Mouse (Mus musculus): ENCODE data around the gene Mgarp. TPM values are rescaled to one million over a fixed set of nuclear protein-coding genes. Genes with fewer than 3 reads are reported as not detected.
A peak's percentile ranks its signal among the peaks of the same experiment; 100 is the strongest.

The Mgarp gene
- polyA plus RNA-seq, 1 experiment from 2014 or later, result 1.6 TPM

- Histone ChIP-seq H3K4me1 (ENCODE audit: control insufficient read depth, insufficient read depth, low read length) (0 out of 2 replicates have a peak, but pooled peaks cover 3% of the 10 kb centered on the region), H3K36me3 (ENCODE audit: control insufficient read depth, insufficient read depth, low read length) (no peaks in the 10 kb centered on the region), H3K9me3 (ENCODE audit: control insufficient read depth, low read length) (no peaks in the 10 kb centered on the region), H3K9ac (ENCODE audit: low read depth, low read length) (no peak overlapping the region), H3K4me3 (ENCODE audit: low read length) (no peak overlapping the region), H3K27ac (ENCODE audit: low read depth, low read length) (0 out of 2 replicates have a peak overlapping the region, but pooled peaks have one; percentile 11), H3K4me2 (replicated peaks; ENCODE audit: low read depth, low read length) (no peak overlapping the region), H3K27me3 (ENCODE audit: control insufficient read depth, insufficient read depth, low read length) (no peaks in the 10 kb centered on the region)
- no peak for ATAC-seq (ENCODE audit: low FRiP score, low TSS enrichment)
- 66% methylated on average over 5 of the region's 5 CpGs for WGBS
These were observed 16.5 kb downstream of the Mgarp start for GRCm38 (mm10) chr3:51379786-51380659.

- Histone ChIP-seq H3K27ac (ENCODE audit: low read depth, low read length) (no peak overlapping the region), H3K36me3 (ENCODE audit: control insufficient read depth, insufficient read depth, low read length) (no peaks in the 10 kb centered on the region), H3K27me3 (ENCODE audit: control insufficient read depth, insufficient read depth, low read length) (no peaks in the 10 kb centered on the region), H3K4me2 (replicated peaks; ENCODE audit: low read depth, low read length) (peak overlapping the region; percentile 45), H3K9ac (ENCODE audit: low read depth, low read length) (0 out of 2 replicates have a peak overlapping the region, but pooled peaks have one; percentile 46), H3K9me3 (ENCODE audit: control insufficient read depth, low read length) (no peaks in the 10 kb centered on the region), H3K4me1 (ENCODE audit: control insufficient read depth, insufficient read depth, low read length) (0 out of 2 replicates have a peak, but pooled peaks cover 3% of the 10 kb centered on the region), H3K4me3 (ENCODE audit: low read length) (peak overlapping the region; percentile 30)
- 90% methylated on average over 3 of the region's 3 CpGs for WGBS
- no peak for ATAC-seq (ENCODE audit: low FRiP score, low TSS enrichment)
These were observed 17.9 kb downstream of the Mgarp start for GRCm38 (mm10) chr3:51378665-51378946.

DNA sequence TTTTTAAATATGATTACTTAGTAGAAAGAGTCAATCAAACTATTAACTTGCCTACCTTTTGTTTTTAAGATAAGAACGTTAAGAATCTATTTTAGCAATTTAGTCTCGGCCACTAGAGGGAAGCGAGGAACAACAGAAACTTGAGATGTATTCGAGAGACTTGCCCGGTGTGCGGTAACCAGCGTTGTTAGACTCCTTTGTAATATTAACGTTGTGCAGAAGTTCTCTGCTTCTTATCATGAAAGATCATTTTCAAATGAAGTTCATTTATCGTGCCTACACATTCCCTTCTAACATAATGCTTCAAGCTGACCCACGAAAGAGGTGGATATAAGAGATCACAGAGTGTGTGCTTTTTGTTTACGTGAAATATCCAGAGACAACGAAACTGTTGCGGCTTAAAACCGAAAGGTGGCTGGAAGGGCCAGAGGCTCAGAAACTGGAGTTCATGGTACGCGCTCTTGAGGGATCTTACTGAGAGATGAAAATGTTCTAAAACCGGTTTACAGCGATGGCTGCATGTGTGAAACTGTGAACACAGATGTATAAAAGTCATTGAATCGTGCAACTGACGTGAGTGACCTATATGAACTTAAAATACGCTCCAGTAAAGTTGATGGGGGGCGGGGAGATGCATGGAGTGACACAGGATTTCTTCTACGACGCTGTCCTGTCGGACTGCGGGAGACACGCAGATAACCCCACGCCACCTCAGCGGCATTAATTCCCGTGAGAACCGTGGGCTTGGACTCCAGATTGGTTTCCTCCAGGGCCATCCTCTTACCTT is 18.5 kb downstream of the Mgarp start:
- 41% methylated on average over 31 of the region's 31 CpGs for WGBS

DNA sequence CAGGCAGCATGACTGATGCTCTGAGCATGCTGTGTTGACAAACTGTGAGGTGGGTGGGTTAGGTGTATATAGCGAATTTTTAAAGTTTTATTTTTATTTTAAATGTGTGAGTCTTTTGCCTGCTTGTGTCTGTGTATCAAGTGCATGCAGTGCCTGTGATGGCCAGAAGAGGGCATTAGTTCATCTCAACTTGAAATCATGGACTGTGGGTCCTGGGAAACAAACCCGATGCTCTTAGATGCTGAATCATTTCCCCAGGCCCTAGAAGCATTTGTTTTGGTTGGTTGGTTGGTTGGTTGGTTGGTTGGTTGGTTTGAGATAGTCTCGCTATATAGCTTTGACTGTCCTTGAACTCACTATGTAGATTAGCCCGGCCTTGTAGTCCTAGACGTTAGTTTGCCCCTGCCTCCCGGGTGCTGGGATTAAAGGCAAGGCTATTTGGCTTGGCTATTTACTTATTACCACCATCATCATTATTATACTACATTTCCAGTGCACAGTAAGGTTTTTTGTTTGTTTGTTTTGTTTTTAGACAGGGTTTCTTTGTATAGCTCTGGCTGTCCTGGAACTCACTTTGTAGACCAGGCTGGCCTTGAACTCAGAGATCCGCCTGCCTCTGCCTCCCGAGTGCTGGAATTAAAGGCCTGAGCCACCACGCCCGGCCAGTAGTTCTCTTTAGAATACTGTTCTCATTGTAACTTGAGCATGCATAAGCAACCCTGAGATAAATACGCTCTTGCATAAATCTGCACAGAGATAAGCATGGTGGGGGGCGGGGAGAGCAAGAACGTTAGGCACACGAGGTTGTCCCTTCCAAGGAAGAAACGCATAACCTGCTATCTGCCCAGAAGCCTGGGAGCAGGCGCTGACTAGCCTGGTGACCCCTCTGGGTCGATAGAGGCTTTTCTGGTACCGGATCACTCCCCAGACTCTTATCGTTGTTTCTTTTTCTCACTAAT is 21.0 kb downstream of the Mgarp start:
- no peak for ATAC-seq (ENCODE audit: low FRiP score, low TSS enrichment)
- Histone ChIP-seq H3K4me1 (ENCODE audit: control insufficient read depth, insufficient read depth, low read length) (0 out of 2 replicates have a peak, but pooled peaks cover 3% of the 10 kb centered on the region), H3K4me2 (replicated peaks; ENCODE audit: low read depth, low read length) (no peak overlapping the region), H3K27ac (ENCODE audit: low read depth, low read length) (no peak overlapping the region), H3K4me3 (ENCODE audit: low read length) (no peak overlapping the region), H3K9ac (ENCODE audit: low read depth, low read length) (no peak overlapping the region), H3K9me3 (ENCODE audit: control insufficient read depth, low read length) (no peaks in the 10 kb centered on the region), H3K27me3 (ENCODE audit: control insufficient read depth, insufficient read depth, low read length) (no peaks in the 10 kb centered on the region), H3K36me3 (ENCODE audit: control insufficient read depth, insufficient read depth, low read length) (no peaks in the 10 kb centered on the region)
- WGBS, result 82% methylated on average over 19 of the region's 19 CpGs

More for the DNA sequence above, 18.5 kb downstream of the Mgarp start:
- Histone ChIP-seq H3K4me3 (ENCODE audit: low read length) (peak overlapping the region; percentile 30), H3K27ac (ENCODE audit: low read depth, low read length) (no peak overlapping the region), H3K9ac (ENCODE audit: low read depth, low read length) (peak overlapping the region; percentile 46), H3K27me3 (ENCODE audit: control insufficient read depth, insufficient read depth, low read length) (no peaks in the 10 kb centered on the region), H3K4me2 (replicated peaks; ENCODE audit: low read depth, low read length) (peak overlapping the region; percentile 45), H3K4me1 (ENCODE audit: control insufficient read depth, insufficient read depth, low read length) (0 out of 2 replicates have a peak, but pooled peaks cover 3% of the 10 kb centered on the region), H3K9me3 (ENCODE audit: control insufficient read depth, low read length) (no peaks in the 10 kb centered on the region), H3K36me3 (ENCODE audit: control insufficient read depth, insufficient read depth, low read length) (no peaks in the 10 kb centered on the region)
- 0 out of 2 replicates have a peak, but pooled peaks have one; percentile 60 for ATAC-seq (ENCODE audit: low FRiP score, low TSS enrichment)

DNA sequence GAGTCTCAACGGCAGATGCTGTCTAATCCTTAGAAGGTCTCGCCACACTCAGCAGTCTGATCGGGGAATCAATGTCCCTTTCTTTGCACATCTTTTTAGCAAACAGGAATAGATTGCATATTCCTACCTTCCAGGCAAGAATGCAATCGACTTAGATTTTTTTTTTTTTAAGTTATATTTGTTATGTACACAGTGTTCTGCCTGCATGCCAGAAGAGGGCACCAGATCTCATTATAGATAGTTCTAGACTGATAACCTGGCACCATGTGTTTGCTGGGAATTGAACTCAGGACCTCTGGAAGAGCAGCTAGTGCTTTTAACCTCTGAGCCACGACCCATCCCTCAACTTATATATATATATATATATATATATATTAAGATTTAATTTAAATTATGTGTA is 23.0 kb downstream of the Mgarp start:
- H3K4me3 ChIP-seq (ENCODE audit: low read length), result no peak overlapping the region
- no peak overlapping the region for H3K4me2 ChIP-seq (replicated peaks; ENCODE audit: low read depth, low read length)
- no peaks in the 10 kb centered on the region for H3K9me3 ChIP-seq (ENCODE audit: control insufficient read depth, low read length)
- no peaks in the 10 kb centered on the region for H3K27me3 ChIP-seq (ENCODE audit: control insufficient read depth, insufficient read depth, low read length)
- H3K27ac ChIP-seq (ENCODE audit: low read depth, low read length), result no peak overlapping the region
- H3K36me3 ChIP-seq (ENCODE audit: control insufficient read depth, insufficient read depth, low read length), result no peaks in the 10 kb centered on the region
- ATAC-seq (ENCODE audit: low FRiP score, low TSS enrichment), result no peak
- WGBS, result 79% methylated on average over 5 of the region's 5 CpGs
- no peak overlapping the region for H3K9ac ChIP-seq (ENCODE audit: low read depth, low read length)
- 0 out of 2 replicates have a peak, but pooled peaks cover 3% of the 10 kb centered on the region for H3K4me1 ChIP-seq (ENCODE audit: control insufficient read depth, insufficient read depth, low read length)

GRCm38 (mm10) chr3:51372883-51373282 is 23.7 kb downstream of the Mgarp start:
- 45% methylated on average over 5 of the region's 5 CpGs for WGBS
- H3K4me1 ChIP-seq (ENCODE audit: control insufficient read depth, insufficient read depth, low read length), result no peaks in the 10 kb centered on the region
- no peak for ATAC-seq (ENCODE audit: low FRiP score, low TSS enrichment)
- no peaks in the 10 kb centered on the region for H3K27me3 ChIP-seq (ENCODE audit: control insufficient read depth, insufficient read depth, low read length)
- H3K36me3 ChIP-seq (ENCODE audit: control insufficient read depth, insufficient read depth, low read length), result no peaks in the 10 kb centered on the region
- H3K4me2 ChIP-seq (replicated peaks; ENCODE audit: low read depth, low read length), result no peak overlapping the region
- H3K4me3 ChIP-seq (ENCODE audit: low read length), result no peak overlapping the region
- no peaks in the 10 kb centered on the region for H3K9me3 ChIP-seq (ENCODE audit: control insufficient read depth, low read length)
- no peak overlapping the region for H3K27ac ChIP-seq (ENCODE audit: low read depth, low read length)
- no peak overlapping the region for H3K9ac ChIP-seq (ENCODE audit: low read depth, low read length)

- Histone ChIP-seq H3K9me3 (ENCODE audit: control insufficient read depth, low read length) (no peaks in the 10 kb centered on the region), H3K36me3 (ENCODE audit: control insufficient read depth, insufficient read depth, low read length) (no peaks in the 10 kb centered on the region), H3K4me3 (ENCODE audit: low read length) (no peak overlapping the region), H3K9ac (ENCODE audit: low read depth, low read length) (no peak overlapping the region), H3K27ac (ENCODE audit: low read depth, low read length) (no peak overlapping the region), H3K4me1 (ENCODE audit: control insufficient read depth, insufficient read depth, low read length) (no peaks in the 10 kb centered on the region), H3K4me2 (replicated peaks; ENCODE audit: low read depth, low read length) (no peak overlapping the region), H3K27me3 (ENCODE audit: control insufficient read depth, insufficient read depth, low read length) (no peaks in the 10 kb centered on the region)
- ATAC-seq (ENCODE audit: low FRiP score, low TSS enrichment), result no peak
- 77% methylated on average over 2 of the region's 2 CpGs for WGBS
These were observed 24.7 kb downstream of the Mgarp start for GRCm38 (mm10) chr3:51371826-51372225.

DNA sequence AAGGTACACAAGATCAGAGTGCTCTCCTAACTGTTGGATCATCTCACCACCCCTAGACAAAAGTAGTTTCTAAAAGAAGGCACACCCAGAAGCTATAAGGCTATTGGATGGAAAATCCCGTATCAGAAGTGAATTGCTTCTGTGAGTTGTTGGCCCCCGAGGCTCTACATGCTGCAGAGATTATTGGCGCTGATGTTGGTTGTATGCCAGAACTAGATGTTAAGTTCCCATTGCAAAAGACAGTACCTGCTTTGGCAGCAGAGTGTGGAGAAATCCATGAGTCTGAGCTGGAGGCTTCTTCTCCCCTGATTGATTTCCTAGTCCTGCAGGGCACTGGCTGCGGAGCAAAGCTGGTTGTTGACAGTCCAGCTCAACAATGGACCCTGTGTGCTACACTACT is 28.5 kb downstream of the Mgarp start:
- Histone ChIP-seq H3K9ac (ENCODE audit: low read depth, low read length) (no peak overlapping the region), H3K9me3 (ENCODE audit: control insufficient read depth, low read length) (no peaks in the 10 kb centered on the region), H3K4me2 (replicated peaks; ENCODE audit: low read depth, low read length) (no peak overlapping the region), H3K4me3 (ENCODE audit: low read length) (no peak overlapping the region), H3K27ac (ENCODE audit: low read depth, low read length) (no peak overlapping the region), H3K36me3 (ENCODE audit: control insufficient read depth, insufficient read depth, low read length) (no peaks in the 10 kb centered on the region), H3K4me1 (ENCODE audit: control insufficient read depth, insufficient read depth, low read length) (no peaks in the 10 kb centered on the region), H3K27me3 (ENCODE audit: control insufficient read depth, insufficient read depth, low read length) (no peaks in the 10 kb centered on the region)
- 78% methylated on average over 4 of the region's 4 CpGs for WGBS
- no peak for ATAC-seq (ENCODE audit: low FRiP score, low TSS enrichment)

Data from kidney, embryonic 14.5 days (tissue).